Mouse (Mus musculus): ENCODE measurements at regions not wholly inside any gene's neighbourhood (a gene's known extent, or its start where the extent isn't known, plus 50 kb on each side); places are given as distances from the start of the nearest gene placed in this dataset.
A peak's percentile ranks its signal among the peaks of the same experiment; 100 is the strongest.

DNA sequence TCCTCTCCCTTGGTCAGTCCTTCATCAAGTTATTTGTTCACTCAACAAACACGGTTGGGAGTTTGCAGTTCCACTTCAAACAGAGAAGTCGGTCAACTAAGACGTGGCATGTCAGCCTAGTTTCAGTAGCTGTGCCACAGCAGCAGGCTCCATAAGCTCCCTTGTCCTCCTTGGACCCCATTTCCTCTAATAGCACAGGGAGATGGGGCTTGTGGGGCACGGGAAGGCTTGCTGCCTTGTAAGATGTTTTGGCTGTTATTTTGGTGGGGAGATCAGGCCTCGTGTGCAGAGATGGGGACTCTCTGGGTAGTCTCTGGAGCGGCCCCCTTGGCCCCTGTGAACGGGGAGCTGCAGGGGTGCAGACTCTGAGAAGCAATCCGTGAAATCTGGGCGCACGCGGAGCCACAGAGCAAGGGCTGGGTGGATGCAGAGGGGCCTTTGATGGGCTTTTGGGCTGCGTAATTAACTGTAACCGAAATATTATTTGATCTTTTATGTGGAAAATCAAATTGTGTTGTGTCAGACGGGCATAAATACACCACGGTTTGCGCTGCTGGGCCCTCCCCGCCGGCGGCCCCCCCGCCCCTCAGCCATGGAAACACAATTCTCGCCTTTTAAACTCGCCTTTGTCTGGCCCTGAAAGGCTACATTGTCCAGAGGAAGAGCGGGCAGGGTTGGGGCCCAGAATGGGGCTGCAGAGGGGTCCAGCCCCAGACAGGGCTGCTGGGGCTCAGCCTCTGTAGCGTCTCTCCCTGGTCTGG is 137.6 kb downstream of the Mn1 start:
- H3K9ac ChIP-seq = no peak overlapping the region
- 25% methylated on average over 24 of the region's 24 CpGs for WGBS
- ATAC-seq = peak; percentile 75

DNA sequence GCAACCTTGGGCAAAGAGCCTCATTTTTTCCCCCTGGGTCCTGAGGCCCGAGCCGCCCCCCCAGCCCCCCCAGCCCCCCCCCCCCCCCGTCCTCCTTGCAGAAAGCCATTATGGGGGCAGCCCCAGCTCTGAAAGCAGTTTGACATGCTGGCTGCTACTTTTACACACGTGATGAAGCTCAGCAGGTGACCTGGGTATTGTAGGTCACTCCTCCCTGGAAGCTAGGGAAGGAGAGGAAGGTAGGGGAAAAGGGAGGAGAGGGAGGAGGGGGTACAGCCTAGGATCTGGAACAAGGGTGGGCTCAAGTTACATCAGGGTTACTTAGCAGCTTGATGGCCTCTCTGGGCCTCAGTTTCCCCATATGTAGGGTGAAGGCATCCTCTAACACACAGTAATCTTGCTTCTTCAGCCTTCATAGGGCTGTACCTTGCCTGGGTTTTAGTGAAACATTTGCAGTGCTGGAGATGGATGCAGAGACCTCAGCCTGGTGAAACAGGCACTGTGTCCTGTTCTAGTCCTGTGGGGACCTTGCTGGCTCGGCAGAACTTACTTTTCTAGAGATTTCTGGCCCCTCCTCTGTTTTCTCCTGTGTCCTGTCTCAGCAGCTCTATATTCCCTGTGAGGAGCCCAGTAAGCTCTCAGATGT is 138.3 kb downstream of the Mn1 start:
- H3K9me3 ChIP-seq = no peaks in the 10 kb centered on the region
- H3K36me3 ChIP-seq = no peaks in the 10 kb centered on the region
- H3K9ac ChIP-seq = no peak overlapping the region
- H3K4me2 ChIP-seq (replicated peaks) = no peak overlapping the region
- WGBS = 4% methylated on average over 4 of the region's 5 CpGs
- H3K4me3 ChIP-seq (replicated peaks) = no peak overlapping the region
- peaks cover 22% of the 10 kb centered on the region for H3K4me1 ChIP-seq (replicated peaks)
- peak overlapping the region; percentile 48 for H3K27ac ChIP-seq
- H3K27me3 ChIP-seq (replicated peaks) = no peaks in the 10 kb centered on the region
- ATAC-seq = no peak

More for the DNA sequence above, 137.6 kb downstream of the Mn1 start:
- no peaks in the 10 kb centered on the region for H3K9me3 ChIP-seq
- H3K36me3 ChIP-seq = no peaks in the 10 kb centered on the region
- H3K4me3 ChIP-seq (replicated peaks) = no peak overlapping the region
- 0 out of 2 replicates have a peak overlapping the region, but pooled peaks have one; percentile 0 for H3K4me2 ChIP-seq (replicated peaks)
- H3K4me1 ChIP-seq (replicated peaks) = peaks cover 22% of the 10 kb centered on the region
- H3K27ac ChIP-seq = peak overlapping the region; percentile 36; the same call in 1 of the 2 replicates
- no peaks in the 10 kb centered on the region for H3K27me3 ChIP-seq (replicated peaks)

GRCm38 (mm10) chr5:111555981-111556380 is 138.8 kb downstream of the Mn1 start:
- Histone ChIP-seq H3K27ac (peak overlapping the region; percentile 48), H3K9ac (no peak overlapping the region), H3K36me3 (no peaks in the 10 kb centered on the region), H3K27me3 (replicated peaks) (no peaks in the 10 kb centered on the region), H3K9me3 (no peaks in the 10 kb centered on the region), H3K4me3 (replicated peaks) (no peak overlapping the region), H3K4me2 (replicated peaks) (no peak overlapping the region), H3K4me1 (replicated peaks) (peaks cover 22% of the 10 kb centered on the region)
- ATAC-seq = peak; percentile 58; the same call in 1 of the 2 replicates
- WGBS = 32% methylated on average over 7 of the region's 7 CpGs

DNA sequence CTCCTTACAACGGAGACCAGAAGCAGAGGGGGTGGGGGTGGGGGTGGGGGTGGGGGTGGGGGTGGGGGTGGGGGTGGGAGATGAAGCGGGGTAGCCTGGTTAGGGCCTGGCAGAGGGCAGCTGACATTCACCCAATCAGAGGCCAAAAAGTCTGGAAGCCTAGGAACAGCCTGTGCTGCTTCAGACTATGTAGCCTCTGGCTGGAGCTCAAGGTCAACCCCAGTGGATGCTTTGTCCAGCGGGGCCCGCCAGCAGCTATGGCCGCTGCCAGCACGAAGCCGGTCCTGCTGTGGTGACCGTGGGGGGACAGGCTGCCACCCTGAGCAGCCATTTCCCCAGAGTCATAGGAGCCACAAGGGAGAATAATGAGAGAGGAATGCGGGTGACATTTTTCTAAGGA is 143.3 kb downstream of the Mn1 start:
- H3K36me3 ChIP-seq = no peaks in the 10 kb centered on the region
- no peak for ATAC-seq
- no peak overlapping the region for H3K4me3 ChIP-seq (replicated peaks)
- H3K4me2 ChIP-seq (replicated peaks) = no peak overlapping the region
- H3K27ac ChIP-seq = no peak overlapping the region
- H3K9me3 ChIP-seq = no peaks in the 10 kb centered on the region
- no peak overlapping the region for H3K9ac ChIP-seq
- whole genome bisulfite sequencing = 49% methylated on average over 9 of the region's 9 CpGs
- no peaks in the 10 kb centered on the region for H3K27me3 ChIP-seq (replicated peaks)
- peaks cover 9% of the 10 kb centered on the region; the same call in 1 of the 2 replicates for H3K4me1 ChIP-seq (replicated peaks)

DNA sequence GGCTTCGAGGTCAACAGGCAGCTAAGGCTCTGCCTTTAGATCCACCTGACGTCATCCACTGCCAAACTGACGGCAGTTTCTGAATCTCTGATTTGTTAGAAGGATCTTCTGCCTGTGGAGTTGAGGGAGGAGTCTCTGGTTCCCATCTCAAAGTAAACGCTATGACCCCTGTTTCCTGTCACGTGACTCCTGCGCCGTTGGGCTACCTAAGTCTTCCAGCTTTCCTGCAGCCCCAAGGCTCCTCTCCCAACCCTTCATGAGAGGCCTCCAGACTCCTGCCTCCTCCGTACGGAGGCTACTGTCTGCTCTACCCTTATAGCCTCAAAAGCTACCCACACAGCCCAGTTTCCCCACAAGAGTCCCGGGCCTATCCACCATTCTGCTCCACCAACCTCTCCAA is 144.1 kb downstream of the Mn1 start:
- Histone ChIP-seq H3K27me3 (replicated peaks) (no peaks in the 10 kb centered on the region), H3K9me3 (no peaks in the 10 kb centered on the region), H3K36me3 (no peaks in the 10 kb centered on the region), H3K27ac (no peak overlapping the region), H3K4me3 (replicated peaks) (no peak overlapping the region), H3K4me1 (replicated peaks) (0 out of 2 replicates have a peak, but pooled peaks cover under 1% of the 10 kb centered on the region), H3K4me2 (replicated peaks) (no peak overlapping the region), H3K9ac (no peak overlapping the region)
- 59% methylated on average over 10 of the region's 10 CpGs for WGBS
- no peak for ATAC-seq

DNA sequence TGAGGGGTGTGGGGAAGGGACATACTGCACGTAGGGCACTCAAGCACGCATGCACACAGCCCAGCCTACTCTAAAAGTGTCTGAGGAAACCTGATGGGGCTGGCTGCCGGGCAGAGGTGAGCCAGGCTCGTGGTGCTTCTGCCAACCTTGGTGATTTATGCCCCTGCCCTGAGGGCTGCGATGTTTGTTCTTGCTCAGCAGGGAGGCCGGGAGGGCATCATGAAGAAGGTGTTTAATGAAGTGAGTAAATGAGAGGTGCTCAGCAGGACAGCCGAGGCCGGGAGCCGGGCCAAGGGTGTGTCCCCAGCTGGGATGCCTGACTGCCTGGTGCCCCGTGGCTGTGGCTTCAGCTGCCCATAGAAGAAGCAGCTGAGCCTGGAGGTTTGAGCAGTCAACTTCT is 153.7 kb downstream of the Mn1 start:
- 15% methylated on average over 10 of the region's 10 CpGs for WGBS
- Histone ChIP-seq H3K27me3 (replicated peaks) (no peaks in the 10 kb centered on the region), H3K9me3 (no peaks in the 10 kb centered on the region), H3K9ac (no peak overlapping the region), H3K36me3 (no peaks in the 10 kb centered on the region), H3K4me3 (replicated peaks) (no peak overlapping the region), H3K4me2 (replicated peaks) (no peak overlapping the region), H3K27ac (no peak overlapping the region), H3K4me1 (replicated peaks) (peaks cover 28% of the 10 kb centered on the region)
- ATAC-seq = no peak

DNA sequence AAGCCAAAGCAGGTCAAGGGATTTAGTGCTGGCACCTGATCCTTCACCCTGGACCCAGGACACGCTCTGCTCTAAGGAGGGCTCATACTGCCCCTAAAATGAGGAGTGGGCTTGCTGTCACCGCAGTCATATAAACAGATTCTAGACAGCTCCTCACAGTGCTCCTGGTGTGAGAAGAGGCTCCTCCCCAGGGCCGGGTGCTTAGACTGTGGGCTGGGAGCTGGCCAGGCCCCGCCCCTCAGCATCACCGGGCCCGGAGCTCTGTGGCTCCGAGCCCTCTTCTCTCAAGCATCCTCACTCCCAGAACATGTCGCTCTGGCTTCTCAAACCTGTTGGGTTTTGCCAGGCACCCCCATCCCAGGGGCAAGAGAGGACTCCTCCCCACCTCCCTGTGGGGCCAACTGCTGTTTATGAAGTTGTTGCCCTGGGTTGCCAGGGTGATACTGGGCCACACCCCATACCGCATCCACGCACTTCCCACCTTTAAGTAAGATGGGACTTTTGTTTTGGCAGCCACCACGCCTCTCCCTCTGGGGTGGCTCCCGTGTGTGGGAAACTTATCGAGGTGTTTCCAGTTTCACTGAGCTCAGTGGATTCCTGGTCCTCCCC is 156.2 kb downstream of the Mn1 start:
- ATAC-seq = no peak
- Histone ChIP-seq H3K36me3 (no peaks in the 10 kb centered on the region), H3K4me2 (replicated peaks) (no peak overlapping the region), H3K9me3 (no peaks in the 10 kb centered on the region), H3K4me3 (replicated peaks) (no peak overlapping the region), H3K27me3 (replicated peaks) (no peaks in the 10 kb centered on the region), H3K9ac (no peak overlapping the region), H3K27ac (peak overlapping the region; percentile 61), H3K4me1 (replicated peaks) (peaks cover 45% of the 10 kb centered on the region)
- 17% methylated on average over 13 of the region's 13 CpGs for WGBS

GRCm38 (mm10) chr5:111574219-111574840 is 157.2 kb downstream of the Mn1 start:
- peak; percentile 22 for ATAC-seq
- no peaks in the 10 kb centered on the region for H3K9me3 ChIP-seq
- no peaks in the 10 kb centered on the region for H3K27me3 ChIP-seq (replicated peaks)
- no peak overlapping the region for H3K4me2 ChIP-seq (replicated peaks)
- H3K4me3 ChIP-seq (replicated peaks) = no peak overlapping the region
- H3K9ac ChIP-seq = no peak overlapping the region
- WGBS = 16% methylated on average over 8 of the region's 8 CpGs
- H3K36me3 ChIP-seq = no peaks in the 10 kb centered on the region
- H3K27ac ChIP-seq = peak overlapping the region; percentile 61
- peaks cover 55% of the 10 kb centered on the region for H3K4me1 ChIP-seq (replicated peaks)

DNA sequence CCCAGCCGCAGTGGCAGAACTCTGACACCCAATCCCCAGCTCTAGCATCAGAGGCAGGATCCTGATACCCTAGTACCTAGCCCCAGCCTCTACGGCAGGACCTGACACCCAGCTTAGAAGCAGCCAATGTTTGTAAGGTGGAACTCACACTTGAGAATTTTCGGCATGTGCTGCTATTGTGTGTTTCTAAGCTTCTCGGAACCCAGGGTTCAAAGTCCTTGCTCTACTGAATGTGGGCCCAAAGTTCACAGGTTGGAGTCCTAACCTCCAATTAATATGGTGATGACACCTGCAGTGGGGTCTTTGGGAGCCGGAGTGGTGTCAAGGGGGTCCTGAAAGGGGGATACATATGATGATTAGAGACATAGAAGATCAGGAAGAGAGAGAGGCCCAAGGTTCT is 158.2 kb downstream of the Mn1 start:
- Histone ChIP-seq H3K27me3 (replicated peaks) (no peaks in the 10 kb centered on the region), H3K36me3 (no peaks in the 10 kb centered on the region), H3K9ac (no peak overlapping the region), H3K4me3 (replicated peaks) (no peak overlapping the region), H3K4me2 (replicated peaks) (no peak overlapping the region), H3K4me1 (replicated peaks) (peaks cover 58% of the 10 kb centered on the region), H3K27ac (no peak overlapping the region), H3K9me3 (no peaks in the 10 kb centered on the region)
- 83% methylated on average over 5 of the region's 5 CpGs for WGBS
- ATAC-seq = no peak

DNA sequence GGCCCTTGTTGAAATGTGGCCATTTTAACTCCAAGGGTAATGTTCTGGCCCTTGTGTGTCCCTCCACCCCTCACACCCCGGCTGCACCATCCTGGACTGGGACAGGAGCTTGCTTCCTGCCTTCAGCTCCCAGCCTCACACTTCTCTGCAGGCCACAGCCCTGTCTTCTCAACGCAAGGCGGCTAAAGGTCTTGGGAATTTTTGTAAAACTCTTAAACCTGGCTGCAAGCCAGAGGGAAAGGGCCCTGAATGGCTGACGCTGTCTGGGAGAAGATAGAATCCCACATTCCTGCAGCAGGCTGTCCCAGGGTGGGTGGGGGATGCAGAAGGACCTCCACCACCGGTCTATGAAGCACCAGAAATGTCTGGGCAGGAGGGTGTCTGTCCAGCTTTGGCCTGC is 156.3 kb upstream of the Gm26897 start:
- Histone ChIP-seq H3K4me3 (replicated peaks) (no peak overlapping the region), H3K9me3 (no peaks in the 10 kb centered on the region), H3K27me3 (replicated peaks) (0 out of 2 replicates have a peak, but pooled peaks cover 6% of the 10 kb centered on the region), H3K9ac (no peak overlapping the region), H3K27ac (peak overlapping the region; percentile 73), H3K4me2 (replicated peaks) (no peak overlapping the region), H3K36me3 (no peaks in the 10 kb centered on the region), H3K4me1 (replicated peaks) (peaks cover 64% of the 10 kb centered on the region)
- 22% methylated on average over 5 of the region's 5 CpGs for WGBS
- peak; percentile 54 for ATAC-seq

DNA sequence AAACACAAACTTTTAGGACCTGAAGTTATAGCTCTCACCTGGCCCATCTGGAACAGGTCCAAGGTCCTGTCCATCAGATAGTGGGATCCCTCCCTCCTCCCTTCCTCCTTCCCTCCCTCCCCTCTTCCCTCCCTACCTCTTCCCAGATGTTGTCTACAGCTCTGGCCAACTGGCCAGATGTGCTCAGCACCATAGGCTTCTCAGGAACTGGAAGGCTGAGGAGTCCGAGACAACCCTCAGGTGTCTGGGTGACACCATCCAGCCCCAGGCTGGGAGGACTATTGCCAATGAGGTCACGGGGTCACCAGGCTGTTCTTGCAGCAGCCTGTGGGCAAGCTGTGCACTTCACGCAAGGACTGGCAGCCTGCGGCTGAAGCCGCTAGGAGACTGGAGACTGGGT is 155.6 kb upstream of the Gm26897 start:
- WGBS = 50% methylated on average over 5 of the region's 5 CpGs
- Histone ChIP-seq H3K4me3 (replicated peaks) (no peak overlapping the region), H3K4me1 (replicated peaks) (peaks cover 62% of the 10 kb centered on the region), H3K9me3 (no peaks in the 10 kb centered on the region), H3K27me3 (replicated peaks) (0 out of 2 replicates have a peak, but pooled peaks cover 6% of the 10 kb centered on the region), H3K36me3 (no peaks in the 10 kb centered on the region), H3K4me2 (replicated peaks) (no peak overlapping the region), H3K27ac (peak overlapping the region; percentile 73), H3K9ac (no peak overlapping the region)
- ATAC-seq = no peak
